Mouse (Mus musculus) testis, adult 10 weeks (tissue): ENCODE measurements around the gene Trmt2a. TPM values are rescaled to one million over a fixed set of nuclear protein-coding genes. Genes with fewer than 3 reads are reported as not detected.

ENCODE experiments used
- polyA plus RNA-seq: library from polyadenylated mRNA; stranded (reverse); fragments of 350-450 nt; fragmentation: Illumina TruSeq; extraction: RNeasy Lipid Tissue Mini Kit (QIAGEN cat#74804); gene quantifications from one replicate; pipeline ENCODE4 v1.2.3, GENCODE M21; 2014; ENCODE audit warnings: low read depth, low replicate concordance

The Trmt2a gene
- polyA plus RNA-seq, result 20.0 TPM

GRCm38 (mm10) chr16:18248433-18249363, at the start of gene Trmt2a, which contains the start of gene Ranbp1:
TSS of gene Trmt2a (plus strand) at chr16:18248679.
TSS of gene Ranbp1 (minus strand) at chr16:18248732.

GRCm38 (mm10) chr16:18217579-18217978, 30.9 kb upstream of the Trmt2a start, which contains the start of gene Ccdc188:
TSS of gene Ccdc188 (plus strand) at chr16:18217879.

GRCm38 (mm10) chr16:18234671-18235388, 13.6 kb upstream of the Trmt2a start, which contains the start of gene Zdhhc8:
TSS of gene Zdhhc8 (minus strand) at chr16:18235136.

GRCm38 (mm10) chr16:18258221-18258620, 9.7 kb downstream of the Trmt2a start, which contains the start of gene Gm49776:
TSS of gene Gm49776 (minus strand) at chr16:18258321.

GRCm38 (mm10) chr16:18289067-18289588, 40.6 kb downstream of the Trmt2a start, which contains the start of gene Dgcr8:
TSS of gene Dgcr8 (minus strand) at chr16:18289246.

Other genes with a start within 250 kb of the Trmt2a start
- gene Dgcr6, start 195.8 kb upstream of the Trmt2a start, polyA plus RNA-seq, result 27.1 TPM
- gene Prodh, start 158.5 kb upstream of the Trmt2a start, polyA plus RNA-seq, result 0.10 TPM
- not detected for gene Rtn4r, start 121.0 kb upstream of the Trmt2a start, polyA plus RNA-seq
- 1.6 TPM for gene Ccdc188, start 30.8 kb upstream of the Trmt2a start, polyA plus RNA-seq
- not detected for gene Zdhhc8, start 13.5 kb upstream of the Trmt2a start, polyA plus RNA-seq
- 116 TPM for gene Ranbp1, start 53 bp downstream of the Trmt2a start, polyA plus RNA-seq
- not detected for gene Gm49776, start 9.6 kb downstream of the Trmt2a start, polyA plus RNA-seq
- gene Dgcr8, start 40.6 kb downstream of the Trmt2a start, polyA plus RNA-seq, result 27.5 TPM
- gene Tango2, start 99.4 kb downstream of the Trmt2a start, polyA plus RNA-seq, result 3.0 TPM
- gene Arvcf, start 99.5 kb downstream of the Trmt2a start, polyA plus RNA-seq, result 0.08 TPM
- gene Txnrd2, start 177.7 kb downstream of the Trmt2a start, polyA plus RNA-seq, result 0.42 TPM
- gene Comt, start 178.2 kb downstream of the Trmt2a start, polyA plus RNA-seq, result 2.1 TPM